Mouse (Mus musculus) spleen, adult 2 months (tissue): ENCODE data around the gene Flnb.

ENCODE experiments used
- CTCF ChIP-seq: fragments of 200-500 bp; IDR thresholded peaks from 2 replicates; pipeline ENCODE4 v1.5.1; 2011; ENCODE audit warnings: mild to moderate bottlenecking, inconsistent platforms; ENCODE audit not compliant: insufficient read depth, insufficient read length, insufficient replicate concordance; ENCODE audit errors: extremely low read depth
- POLR2A ChIP-seq: fragments of 200-500 bp; IDR thresholded peaks from 2 replicates; pipeline ENCODE4 v1.6.1; 2011; ENCODE audit warnings: low read depth, low read length, inconsistent platforms

GRCm38 (mm10) chr14:7858430-7858829 is 40.7 kb downstream of the Flnb start:
- TF ChIP-seq CTCF = no peak
- no peak for TF ChIP-seq POLR2A
